Mouse (Mus musculus): ENCODE data around the gene Agbl2. TPM values are rescaled to one million over a fixed set of nuclear protein-coding genes. Genes with fewer than 3 reads are reported as not detected.
"Not testable (repeated sequence)": the region's sequence is repeated elsewhere in the genome, so short reads cannot be mapped to it uniquely, and the experiment has no call there.

Agbl2 gene
- polyA plus RNA-seq, 1 experiment from 2014 or later, result 0.65 TPM

DNA sequence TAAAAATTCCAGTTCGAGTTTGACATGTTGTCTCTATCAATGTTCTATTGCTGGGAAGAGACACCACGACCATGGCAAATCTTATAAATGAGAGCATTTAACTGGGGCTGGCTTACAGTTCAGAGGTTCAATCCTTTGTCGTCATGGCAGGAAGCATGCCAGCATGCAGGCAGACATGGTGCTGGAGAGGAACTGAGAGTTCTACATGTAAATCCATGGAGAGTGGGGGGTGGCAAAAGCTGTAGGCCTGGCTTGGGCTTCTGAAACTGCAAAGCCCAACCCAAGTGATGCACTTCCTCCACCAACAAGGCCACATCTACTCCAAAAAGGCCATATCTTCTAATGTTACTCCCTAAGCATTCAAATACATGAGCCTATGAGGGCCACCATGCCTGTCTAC lies 38.4 kb downstream of the Agbl2 start:
- no peak overlapping the region for H3K4me2 ChIP-seq
- H3K4me1 ChIP-seq (replicated peaks), result no peaks in the 10 kb centered on the region
- 76% methylated on average over 3 of the region's 3 CpGs for WGBS
- H3K27me3 ChIP-seq, result no peaks in the 10 kb centered on the region
- H3K4me3 ChIP-seq, result no peak overlapping the region
- ATAC-seq (ENCODE audit: low FRiP score, low read depth), result no peak
- H3K36me3 ChIP-seq, result no peaks in the 10 kb centered on the region
- H3K27ac ChIP-seq (replicated peaks), result no peak overlapping the region
- H3K9me3 ChIP-seq, result no peaks in the 10 kb centered on the region
- H3K9ac ChIP-seq, result no peak overlapping the region

DNA sequence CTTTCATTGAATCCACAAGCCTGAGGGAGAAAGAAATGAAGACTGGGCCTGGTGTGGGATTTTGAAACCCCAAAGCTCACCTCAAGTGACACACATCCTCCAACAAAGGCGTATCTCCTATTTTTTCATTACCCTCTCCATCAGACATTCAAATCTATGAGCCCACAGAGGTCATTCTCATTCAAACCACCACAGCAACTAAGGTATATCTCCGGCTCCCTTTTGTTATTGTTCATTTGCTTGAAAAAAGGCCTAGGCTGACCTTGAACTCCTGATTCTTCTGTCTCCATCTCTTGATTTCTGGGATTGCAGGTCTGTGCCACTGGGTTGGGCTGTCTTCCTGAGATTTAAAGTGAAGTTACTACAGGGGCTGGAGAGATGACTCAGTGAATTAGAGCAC lies 40.5 kb downstream of the Agbl2 start:
- ATAC-seq (ENCODE audit: low FRiP score, low read depth), result no peak
- Histone ChIP-seq H3K36me3 (no peaks in the 10 kb centered on the region), H3K9me3 (no peaks in the 10 kb centered on the region), H3K27ac (replicated peaks) (no peak overlapping the region), H3K4me1 (replicated peaks) (no peaks in the 10 kb centered on the region), H3K4me3 (no peak overlapping the region), H3K4me2 (no peak overlapping the region), H3K9ac (no peak overlapping the region), H3K27me3 (no peaks in the 10 kb centered on the region)
- 78% methylated on average over 2 of the region's 2 CpGs for WGBS

DNA sequence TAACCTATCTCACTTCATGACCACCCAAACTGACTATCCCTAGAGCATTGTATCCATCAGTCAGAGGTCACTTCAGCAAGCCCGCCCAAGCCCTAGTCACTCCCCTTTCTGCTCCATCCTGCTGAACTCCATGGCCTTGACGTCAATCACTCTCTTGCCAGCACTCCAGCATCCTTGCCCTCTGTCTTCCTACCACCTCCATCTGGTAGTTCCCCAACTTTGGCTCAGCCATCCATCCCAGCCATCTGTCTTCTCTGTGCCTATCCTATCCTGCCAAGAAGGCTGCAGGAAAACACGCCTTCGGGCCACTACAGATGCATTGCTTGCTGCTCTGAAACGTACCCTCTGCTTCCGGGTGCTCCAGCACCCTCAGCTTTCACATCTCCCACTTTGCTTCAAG lies 41.3 kb downstream of the Agbl2 start:
- peak; percentile 71 for ATAC-seq (ENCODE audit: low FRiP score, low read depth)
- Histone ChIP-seq H3K27me3 (no peaks in the 10 kb centered on the region), H3K4me2 (no peak overlapping the region), H3K9me3 (no peaks in the 10 kb centered on the region), H3K4me3 (no peak overlapping the region), H3K36me3 (no peaks in the 10 kb centered on the region), H3K4me1 (replicated peaks) (no peaks in the 10 kb centered on the region), H3K27ac (replicated peaks) (no peak overlapping the region), H3K9ac (no peak overlapping the region)
- 76% methylated on average over 6 of the region's 6 CpGs for whole genome bisulfite sequencing

DNA sequence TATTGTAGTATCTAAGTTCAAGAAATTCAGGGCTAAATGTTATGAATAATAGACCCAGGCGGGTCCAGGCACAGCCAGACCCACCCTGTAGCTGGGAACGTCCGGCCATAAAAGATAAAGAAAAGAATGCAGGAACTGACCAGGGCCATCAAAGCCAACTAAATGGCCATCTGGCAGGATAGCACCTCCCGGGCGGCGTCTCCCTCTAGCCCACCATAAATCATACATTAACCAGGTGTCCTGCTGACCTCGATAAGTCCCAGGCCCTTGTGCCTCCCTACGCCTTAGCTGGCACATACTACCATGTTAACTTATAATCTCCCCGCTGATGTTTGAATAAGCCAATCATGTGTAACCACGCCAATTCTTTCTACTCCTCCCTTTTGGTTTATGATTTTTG lies 42.0 kb downstream of the Agbl2 start:
- not testable (repeated sequence) for H3K9ac ChIP-seq; H3K4me1 ChIP-seq (replicated peaks); H3K9me3 ChIP-seq; ATAC-seq (ENCODE audit: low FRiP score, low read depth); H3K4me3 ChIP-seq; H3K36me3 ChIP-seq; H3K27ac ChIP-seq (replicated peaks); H3K4me2 ChIP-seq; H3K27me3 ChIP-seq
- 83% methylated on average over 10 of the region's 10 CpGs for WGBS

DNA sequence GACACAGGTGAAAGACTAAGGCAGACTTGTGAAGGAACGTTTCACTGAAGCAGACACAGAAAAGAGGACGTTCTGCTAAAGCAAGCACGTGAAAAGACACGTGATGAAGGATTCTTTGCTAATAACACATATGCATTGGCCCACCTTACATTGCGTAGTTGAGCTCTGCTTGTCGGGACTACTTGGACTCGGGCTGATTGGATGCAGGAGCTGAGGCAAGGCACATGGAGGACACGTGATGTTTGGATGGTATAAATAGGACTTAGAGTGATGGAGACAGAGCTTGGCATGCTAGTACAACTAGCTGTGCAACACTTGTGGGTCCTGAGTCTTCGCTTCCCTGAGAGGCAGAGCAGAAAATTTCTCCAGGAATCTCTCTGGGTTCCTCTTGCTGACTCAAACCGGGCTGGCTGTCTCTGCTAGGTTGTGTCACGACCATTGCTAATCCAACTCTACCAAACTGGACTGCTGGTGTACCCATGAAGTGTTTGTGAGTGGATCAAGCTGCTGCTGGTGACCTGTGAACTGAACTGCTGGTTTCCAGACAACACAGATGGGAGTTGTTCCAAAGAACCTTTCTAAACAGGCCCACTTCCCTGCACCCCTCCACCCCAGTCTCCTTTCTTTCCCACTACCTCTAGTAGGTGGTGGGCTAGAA lies 43.1 kb downstream of the Agbl2 start:
- Histone ChIP-seq H3K4me3 (no peak overlapping the region), H3K9me3 (no peaks in the 10 kb centered on the region), H3K4me2 (no peak overlapping the region), H3K27me3 (no peaks in the 10 kb centered on the region), H3K27ac (replicated peaks) (no peak overlapping the region), H3K4me1 (replicated peaks) (no peaks in the 10 kb centered on the region), H3K9ac (no peak overlapping the region), H3K36me3 (no peaks in the 10 kb centered on the region)
- no peak for ATAC-seq (ENCODE audit: low FRiP score, low read depth)
- WGBS, result 90% methylated on average over 11 of the region's 11 CpGs

DNA sequence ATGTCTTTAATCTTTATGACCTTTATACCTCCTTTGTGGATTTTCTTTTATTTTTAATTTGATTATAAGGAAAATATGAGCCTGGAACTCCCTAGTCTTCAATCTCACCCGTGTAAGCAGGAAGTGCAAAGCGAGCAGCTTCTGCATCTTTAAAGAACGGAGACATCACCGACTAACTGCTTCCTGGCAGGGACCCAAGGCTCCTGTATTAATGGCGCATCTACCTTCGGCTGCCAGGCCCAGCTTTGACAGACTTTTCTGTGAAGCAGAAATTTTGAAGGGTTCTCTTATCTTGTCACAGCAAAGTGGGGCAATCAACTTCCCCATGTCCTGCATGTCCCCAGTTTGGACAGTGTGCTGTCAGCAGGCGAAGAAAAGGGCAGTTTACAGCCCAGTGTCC lies 46.2 kb downstream of the Agbl2 start:
- H3K27ac ChIP-seq (replicated peaks), result no peak overlapping the region
- H3K4me3 ChIP-seq, result no peak overlapping the region
- no peaks in the 10 kb centered on the region for H3K4me1 ChIP-seq (replicated peaks)
- WGBS, result 75% methylated on average over 7 of the region's 7 CpGs
- H3K36me3 ChIP-seq, result no peaks in the 10 kb centered on the region
- no peak for ATAC-seq (ENCODE audit: low FRiP score, low read depth)
- no peak overlapping the region for H3K4me2 ChIP-seq
- H3K9me3 ChIP-seq, result no peaks in the 10 kb centered on the region
- H3K27me3 ChIP-seq, result no peaks in the 10 kb centered on the region
- H3K9ac ChIP-seq, result no peak overlapping the region

DNA sequence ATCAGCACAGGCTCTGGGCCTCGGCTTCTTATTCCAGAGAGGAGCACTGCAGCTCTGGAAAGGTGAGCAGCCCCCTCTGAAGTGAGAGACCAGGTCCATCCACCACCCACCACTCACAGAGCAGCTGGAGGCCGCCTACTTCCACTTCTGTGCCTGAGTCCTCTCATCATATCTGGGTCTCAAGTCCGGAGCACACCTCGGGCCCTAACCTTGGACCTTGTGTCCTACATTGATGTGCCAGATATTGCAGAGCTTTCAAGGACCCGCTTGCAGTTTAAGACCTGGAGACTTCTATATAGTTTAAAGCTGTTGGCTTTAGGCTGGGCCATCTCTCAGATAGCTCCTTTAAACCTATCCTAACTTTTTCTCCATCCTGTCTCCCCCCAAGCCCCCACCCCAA lies 51.0 kb downstream of the Agbl2 start:
- no peaks in the 10 kb centered on the region for H3K9me3 ChIP-seq
- no peaks in the 10 kb centered on the region for H3K27me3 ChIP-seq
- no peak overlapping the region for H3K9ac ChIP-seq
- 84% methylated on average over 5 of the region's 5 CpGs for WGBS
- no peak for ATAC-seq (ENCODE audit: low FRiP score, low read depth)
- no peaks in the 10 kb centered on the region for H3K4me1 ChIP-seq (replicated peaks)
- no peak overlapping the region for H3K4me2 ChIP-seq
- no peak overlapping the region for H3K27ac ChIP-seq (replicated peaks)
- no peaks in the 10 kb centered on the region for H3K36me3 ChIP-seq
- H3K4me3 ChIP-seq, result no peak overlapping the region

DNA sequence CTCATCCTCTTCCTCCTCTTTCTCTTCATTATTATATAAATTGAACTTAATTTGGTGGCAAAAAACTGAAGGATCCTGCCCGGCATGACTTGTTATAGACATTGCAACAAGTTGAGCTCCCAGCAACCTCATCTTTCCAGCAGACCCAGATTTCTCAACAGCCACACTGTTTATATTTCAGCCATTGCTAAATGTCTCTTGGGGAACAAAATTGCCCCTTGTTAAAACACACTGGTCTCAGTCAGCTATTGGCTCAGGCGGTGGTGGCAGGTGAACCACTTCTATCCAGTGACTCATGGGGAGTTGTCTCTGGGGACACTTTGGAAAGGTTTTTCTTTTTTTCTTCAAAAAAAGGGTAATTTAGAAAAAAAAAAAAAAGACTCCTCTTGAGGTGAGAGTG lies 56.1 kb downstream of the Agbl2 start:
- Histone ChIP-seq H3K9me3 (no peaks in the 10 kb centered on the region), H3K9ac (no peak overlapping the region), H3K27me3 (no peaks in the 10 kb centered on the region), H3K27ac (replicated peaks) (no peak overlapping the region), H3K4me3 (no peak overlapping the region), H3K36me3 (no peaks in the 10 kb centered on the region), H3K4me2 (no peak overlapping the region), H3K4me1 (replicated peaks) (no peaks in the 10 kb centered on the region)
- 93% methylated on average over 2 of the region's 2 CpGs for WGBS
- ATAC-seq (ENCODE audit: low FRiP score, low read depth), result no peak

DNA sequence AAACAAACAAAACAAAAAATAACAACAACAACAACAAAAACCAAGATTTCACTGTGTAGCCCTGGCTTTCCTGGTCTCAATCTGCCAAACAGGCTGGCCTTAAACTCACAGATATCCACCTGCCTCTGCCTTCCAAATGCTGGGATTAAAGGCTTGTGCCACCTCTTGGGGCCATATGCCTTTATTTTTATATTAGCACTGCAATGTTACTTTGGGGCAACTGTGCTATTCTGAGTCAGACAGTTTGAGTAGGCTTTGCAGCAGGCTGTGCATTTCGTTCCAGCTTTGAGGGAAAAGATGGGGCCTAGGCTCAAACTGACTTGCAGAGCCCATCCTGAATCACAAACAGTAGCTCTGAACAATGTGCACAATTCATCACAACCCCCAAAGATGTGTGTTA lies 61.1 kb downstream of the Agbl2 start:
- Histone ChIP-seq H3K4me1 (replicated peaks) (peaks cover 15% of the 10 kb centered on the region), H3K4me2 (no peak overlapping the region), H3K9me3 (no peaks in the 10 kb centered on the region), H3K36me3 (no peaks in the 10 kb centered on the region), H3K4me3 (no peak overlapping the region), H3K9ac (no peak overlapping the region), H3K27ac (replicated peaks) (no peak overlapping the region), H3K27me3 (no peaks in the 10 kb centered on the region)
- WGBS, result 76% methylated on average over 1 of the region's 1 CpGs
- no peak for ATAC-seq (ENCODE audit: low FRiP score, low read depth)

DNA sequence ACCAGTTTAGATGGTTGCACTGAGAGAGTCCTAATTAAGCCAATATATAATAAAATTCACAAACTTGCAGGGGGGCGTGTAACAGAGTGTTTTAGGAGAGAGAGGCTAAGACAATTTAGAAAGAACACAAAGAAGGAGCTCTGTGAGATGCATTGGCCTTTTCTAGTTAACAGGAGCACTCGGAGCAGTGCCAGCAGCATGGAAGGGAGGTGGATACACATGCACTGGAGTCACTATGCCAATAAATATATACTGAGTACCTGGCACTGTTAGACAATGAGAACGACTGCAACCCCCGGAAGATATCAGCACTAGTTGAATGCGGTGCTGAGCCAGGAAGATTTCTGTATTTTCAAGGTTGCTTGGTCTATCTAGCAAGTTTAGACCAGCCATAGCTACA lies 61.7 kb downstream of the Agbl2 start:
- Histone ChIP-seq H3K27ac (replicated peaks) (no peak overlapping the region), H3K9ac (no peak overlapping the region), H3K27me3 (no peaks in the 10 kb centered on the region), H3K4me2 (no peak overlapping the region), H3K9me3 (no peaks in the 10 kb centered on the region), H3K4me1 (replicated peaks) (peaks cover 21% of the 10 kb centered on the region), H3K36me3 (no peaks in the 10 kb centered on the region), H3K4me3 (no peak overlapping the region)
- no peak for ATAC-seq (ENCODE audit: low FRiP score, low read depth)
- WGBS, result 84% methylated on average over 5 of the region's 5 CpGs

DNA sequence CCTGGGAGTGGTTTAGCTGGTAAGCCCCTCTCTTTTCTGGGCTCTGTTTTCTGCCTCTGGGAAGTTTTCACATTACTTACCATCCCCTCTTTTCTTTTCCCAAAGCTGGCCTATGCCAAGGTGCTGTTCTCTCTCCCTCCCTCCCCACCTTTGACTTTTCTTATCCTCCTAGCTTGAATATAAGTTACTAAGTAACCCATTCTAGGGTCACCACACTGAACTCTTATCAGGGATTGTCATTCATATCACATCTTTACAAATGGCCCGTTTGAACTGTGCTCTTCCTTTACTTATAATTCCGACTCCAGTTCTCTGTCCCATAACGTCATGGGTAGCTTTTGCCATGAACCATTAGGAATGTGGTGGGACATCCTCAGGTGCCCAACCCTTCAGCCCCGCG lies 62.7 kb downstream of the Agbl2 start:
- 88% methylated on average over 5 of the region's 5 CpGs for WGBS
- H3K36me3 ChIP-seq, result 0 out of 2 replicates have a peak, but pooled peaks cover 1% of the 10 kb centered on the region
- no peak overlapping the region for H3K27ac ChIP-seq (replicated peaks)
- H3K4me3 ChIP-seq, result no peak overlapping the region
- peaks cover 25% of the 10 kb centered on the region for H3K4me1 ChIP-seq (replicated peaks)
- no peaks in the 10 kb centered on the region for H3K27me3 ChIP-seq
- H3K4me2 ChIP-seq, result no peak overlapping the region
- no peaks in the 10 kb centered on the region for H3K9me3 ChIP-seq
- no peak overlapping the region for H3K9ac ChIP-seq
- no peak for ATAC-seq (ENCODE audit: low FRiP score, low read depth)

DNA sequence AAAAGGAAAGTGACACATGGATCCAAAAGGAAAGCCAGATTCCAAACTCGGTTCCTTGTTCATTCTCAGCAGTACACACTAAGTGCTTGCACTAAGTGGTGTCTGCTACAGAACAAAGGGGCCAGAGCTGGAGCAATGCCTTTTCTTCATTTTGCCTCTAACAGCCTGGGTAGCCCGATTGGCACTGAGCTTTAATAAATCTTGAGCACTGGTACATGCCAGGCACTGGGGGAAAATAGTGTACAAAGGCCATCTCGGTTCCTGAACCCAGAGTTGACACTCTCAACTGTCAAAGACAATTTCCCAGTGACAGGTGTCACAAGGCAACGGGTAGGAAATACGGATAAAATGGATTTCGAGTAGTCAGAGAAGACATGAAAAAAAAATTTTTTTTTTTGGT lies 63.6 kb downstream of the Agbl2 start:
- ATAC-seq (ENCODE audit: low FRiP score, low read depth), result peak; percentile 2; the same call in 1 of the 2 replicates
- Histone ChIP-seq H3K9ac (peak overlapping the region; percentile 62), H3K36me3 (peaks cover 11% of the 10 kb centered on the region), H3K4me3 (peak overlapping the region; percentile 72), H3K4me1 (replicated peaks) (peaks cover 29% of the 10 kb centered on the region), H3K9me3 (no peaks in the 10 kb centered on the region), H3K4me2 (peak overlapping the region; percentile 70), H3K27ac (replicated peaks) (peak overlapping the region; percentile 90), H3K27me3 (no peaks in the 10 kb centered on the region)
- whole genome bisulfite sequencing, result 42% methylated on average over 6 of the region's 6 CpGs

DNA sequence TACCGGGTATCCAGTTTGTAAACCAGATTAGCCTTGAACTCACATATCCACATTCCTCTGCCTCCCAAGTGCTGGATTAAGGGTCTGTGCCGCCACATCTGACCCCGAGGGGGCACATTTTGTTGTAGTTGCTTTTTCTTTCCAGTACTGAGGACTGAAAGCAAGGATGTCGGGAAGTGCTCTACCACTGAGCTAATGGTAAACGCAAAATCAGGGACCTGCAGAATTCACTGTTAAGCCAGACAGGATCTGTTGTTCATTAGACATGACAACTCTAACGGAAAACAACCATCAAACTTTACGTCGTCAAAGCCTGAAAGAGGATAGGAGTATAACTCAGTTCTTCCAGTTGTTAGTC lies 64.0 kb downstream of the Agbl2 start:
- Histone ChIP-seq H3K4me2 (peak overlapping the region; percentile 70), H3K27me3 (no peaks in the 10 kb centered on the region), H3K9ac (peak overlapping the region; percentile 62), H3K9me3 (no peaks in the 10 kb centered on the region), H3K4me3 (peak overlapping the region; percentile 72), H3K36me3 (peaks cover 15% of the 10 kb centered on the region), H3K27ac (replicated peaks) (peak overlapping the region; percentile 90), H3K4me1 (replicated peaks) (peaks cover 31% of the 10 kb centered on the region)
- peak; percentile 71 for ATAC-seq (ENCODE audit: low FRiP score, low read depth)
- WGBS, result 4% methylated on average over 8 of the region's 8 CpGs
